Mouse (Mus musculus) hindbrain, embryonic 10.5 days (tissue): ENCODE results near the gene Cep70. TPM values are rescaled to one million over a fixed set of nuclear protein-coding genes. Genes with fewer than 3 reads are reported as not detected.

ENCODE experiments used
- DNase-seq: peaks from one replicate; pipeline ENCODE4 v3.0.0-alpha.2; 2017; ENCODE audit warnings: low spot score
- H3K27ac ChIP-seq: fragments of 300-500 bp; sonication (generic); 2 replicates; pipeline ENCODE4 v1.5.1; 2016; ENCODE audit warnings: mild to moderate bottlenecking, moderate library complexity
- H3K27me3 ChIP-seq: fragments of 300-500 bp; sonication (generic); 2 replicates; pipeline ENCODE4 v1.6.1; 2016; ENCODE audit warnings: mild to moderate bottlenecking; ENCODE audit not compliant: poor library complexity, insufficient read depth, severe bottlenecking
- H3K36me3 ChIP-seq: fragments of 300-500 bp; sonication (generic); 2 replicates; pipeline ENCODE4 v1.6.1; 2016; ENCODE audit warnings: mild to moderate bottlenecking, moderate library complexity
- H3K4me1 ChIP-seq: fragments of 300-500 bp; sonication (generic); replicated peaks from 2 replicates; pipeline ENCODE4 v1.6.1; 2016; ENCODE audit warnings: mild to moderate bottlenecking
- H3K4me3 ChIP-seq: fragments of 300-500 bp; sonication (generic); 2 replicates; pipeline ENCODE4 v1.5.1; 2016; ENCODE audit warnings: mild to moderate bottlenecking, moderate library complexity
- H3K9me3 ChIP-seq: fragments of 300-500 bp; sonication (generic); 2 replicates; pipeline ENCODE4 v1.6.1; 2016; ENCODE audit warnings: mild to moderate bottlenecking, moderate library complexity
- WGBS: fragments of 180-500 bp; shearing (Covaris S2); methylation state at CpG from one replicate; pipeline ENCODE4 v1.1.7; 2016; 5-methylcytosine and 5-hydroxymethylcytosine counted together
- polyA plus RNA-seq: library from polyadenylated mRNA; unstranded; fragments of >200 nt; fragmentation: Nextera tagmentation; extraction: Ambion mirVana; gene quantifications from 2 replicates; pipeline ENCODE4 v1.2.1, GENCODE M21; 2016

Gene Cep70
- polyA plus RNA-seq, 1 experiment from 2014 or later, result 34.4 TPM

DNA sequence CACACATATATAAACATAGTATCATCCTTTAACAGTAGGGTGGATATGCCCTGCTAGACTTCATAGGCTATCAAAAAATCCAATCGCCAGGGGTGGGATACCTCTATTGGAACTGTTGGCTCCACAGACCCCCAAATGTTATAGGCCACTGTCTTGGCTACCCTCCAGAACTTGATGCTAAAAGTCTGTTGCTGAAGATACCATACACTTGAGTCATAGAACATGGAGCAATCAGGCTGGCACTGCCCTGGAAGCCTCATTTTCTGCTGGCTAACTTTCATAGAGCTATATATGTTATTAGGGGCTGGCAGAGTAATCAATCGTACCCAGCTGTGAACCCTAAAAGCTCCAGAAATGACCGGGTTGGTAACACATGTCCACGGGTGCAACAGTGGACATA, 82.8 kb downstream of the Cep70 start:
- 83% methylated on average over 4 of the region's 4 CpGs for WGBS
- Histone ChIP-seq H3K4me3 (no peak overlapping the region), H3K9me3 (no peaks in the 10 kb centered on the region), H3K4me1 (peaks cover 11% of the 10 kb centered on the region; the same call in 1 of the 2 replicates), H3K27ac (no peak overlapping the region), H3K27me3 (no peaks in the 10 kb centered on the region), H3K36me3 (no peaks in the 10 kb centered on the region)
- DNase-seq, result no peak

DNA sequence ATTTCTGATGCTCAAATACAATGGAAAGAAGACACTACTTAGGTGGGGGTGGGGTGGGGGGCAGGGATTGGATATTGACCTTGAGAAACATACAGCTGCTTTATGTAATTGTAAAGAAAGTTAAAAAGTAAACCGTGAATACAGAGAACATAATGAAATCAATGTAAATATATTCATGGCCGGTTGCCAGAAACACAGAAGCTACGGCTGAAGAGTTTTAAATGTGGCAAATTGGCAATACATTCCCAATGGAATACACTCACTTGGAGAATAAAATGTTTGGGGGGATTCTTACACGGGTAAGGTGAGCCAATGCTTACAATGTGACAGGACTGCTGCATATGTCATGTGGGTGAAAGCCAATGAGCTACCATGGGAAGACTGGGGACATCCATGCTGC, 83.7 kb downstream of the Cep70 start:
- H3K36me3 ChIP-seq, result no peaks in the 10 kb centered on the region
- 87% methylated on average over 4 of the region's 4 CpGs for WGBS
- no peaks in the 10 kb centered on the region for H3K27me3 ChIP-seq
- H3K27ac ChIP-seq, result no peak overlapping the region
- H3K9me3 ChIP-seq, result no peaks in the 10 kb centered on the region
- DNase-seq, result no peak
- H3K4me3 ChIP-seq, result no peak overlapping the region
- peaks cover 11% of the 10 kb centered on the region; the same call in 1 of the 2 replicates for H3K4me1 ChIP-seq

DNA sequence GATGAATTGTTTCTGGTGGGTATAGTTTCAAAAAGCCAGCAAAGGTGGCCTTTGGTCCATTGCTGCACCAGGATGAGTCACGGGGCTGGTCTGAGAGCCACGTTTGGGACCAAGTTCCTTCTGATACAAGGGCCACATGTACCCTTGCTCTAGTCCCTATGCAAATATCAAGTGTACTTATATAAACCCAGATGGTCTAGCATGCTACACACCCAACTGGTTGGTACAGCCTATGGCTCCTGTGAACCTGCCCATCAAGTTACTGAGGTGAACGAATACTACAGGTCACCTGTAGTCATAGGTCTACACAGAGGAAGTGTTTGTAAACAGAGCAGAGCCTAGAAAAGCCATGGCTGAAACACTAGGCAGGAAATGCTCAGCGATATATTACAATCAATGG, 93.4 kb downstream of the Cep70 start:
- no peak overlapping the region for H3K4me3 ChIP-seq
- 82% methylated on average over 4 of the region's 4 CpGs for WGBS
- no peaks in the 10 kb centered on the region for H3K27me3 ChIP-seq

DNA sequence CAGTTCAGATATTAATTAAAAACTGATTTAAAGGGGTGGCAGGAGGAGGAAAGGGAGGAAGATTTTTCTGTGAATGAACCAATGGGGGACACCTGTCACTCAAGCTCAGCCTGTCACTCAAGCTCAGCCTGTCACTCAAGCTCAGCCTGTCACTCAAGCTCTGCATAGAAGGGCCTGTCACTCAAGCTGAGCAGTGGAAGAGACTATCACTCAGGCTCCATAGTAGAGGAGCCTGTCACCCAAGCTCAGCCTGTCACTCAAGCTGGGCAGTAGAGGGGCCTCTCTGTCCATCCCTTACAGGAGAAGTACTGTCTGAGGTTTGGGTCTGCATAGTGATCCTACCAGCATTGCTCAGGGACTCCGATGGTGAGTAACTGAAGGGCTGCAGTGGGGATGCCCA, 95.1 kb downstream of the Cep70 start:
- no peaks in the 10 kb centered on the region for H3K27me3 ChIP-seq
- H3K27ac ChIP-seq, result no peak overlapping the region
- no peak overlapping the region for H3K4me3 ChIP-seq
- H3K9me3 ChIP-seq, result no peaks in the 10 kb centered on the region
- 90% methylated on average over 1 of the region's 1 CpGs for WGBS
- no peaks in the 10 kb centered on the region for H3K36me3 ChIP-seq
- DNase-seq, result no peak
- H3K4me1 ChIP-seq, result peaks cover 9% of the 10 kb centered on the region

More for the DNA sequence above, 93.4 kb downstream of the Cep70 start:
- H3K9me3 ChIP-seq, result no peaks in the 10 kb centered on the region
- no peak for DNase-seq
- H3K36me3 ChIP-seq, result no peaks in the 10 kb centered on the region
- peaks cover 9% of the 10 kb centered on the region for H3K4me1 ChIP-seq
- H3K27ac ChIP-seq, result no peak overlapping the region

DNA sequence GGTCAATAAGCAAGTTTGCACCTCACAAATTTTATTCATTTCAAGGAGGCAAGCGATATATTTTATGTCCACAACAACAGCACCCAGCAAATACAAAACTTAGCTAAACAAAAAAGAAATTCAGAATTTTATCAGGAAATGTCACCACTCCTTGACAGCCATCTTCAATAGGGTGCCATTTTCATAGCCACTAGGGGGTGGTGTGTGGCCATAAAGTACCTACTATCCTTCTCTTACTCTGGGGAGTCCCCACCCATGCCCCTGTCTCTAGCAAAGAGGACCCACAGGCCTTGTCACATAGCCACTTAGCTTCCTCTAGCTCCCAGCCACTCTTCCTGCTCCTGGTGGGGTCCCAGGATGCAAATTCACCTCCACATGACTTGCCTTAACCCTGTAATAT, 96.0 kb downstream of the Cep70 start:
- no peaks in the 10 kb centered on the region for H3K36me3 ChIP-seq
- no peaks in the 10 kb centered on the region for H3K27me3 ChIP-seq
- 87% methylated on average over 1 of the region's 1 CpGs for WGBS
- no peaks in the 10 kb centered on the region for H3K9me3 ChIP-seq
- no peak for DNase-seq
- H3K27ac ChIP-seq, result no peak overlapping the region
- no peak overlapping the region for H3K4me3 ChIP-seq
- H3K4me1 ChIP-seq, result peaks cover 11% of the 10 kb centered on the region

DNA sequence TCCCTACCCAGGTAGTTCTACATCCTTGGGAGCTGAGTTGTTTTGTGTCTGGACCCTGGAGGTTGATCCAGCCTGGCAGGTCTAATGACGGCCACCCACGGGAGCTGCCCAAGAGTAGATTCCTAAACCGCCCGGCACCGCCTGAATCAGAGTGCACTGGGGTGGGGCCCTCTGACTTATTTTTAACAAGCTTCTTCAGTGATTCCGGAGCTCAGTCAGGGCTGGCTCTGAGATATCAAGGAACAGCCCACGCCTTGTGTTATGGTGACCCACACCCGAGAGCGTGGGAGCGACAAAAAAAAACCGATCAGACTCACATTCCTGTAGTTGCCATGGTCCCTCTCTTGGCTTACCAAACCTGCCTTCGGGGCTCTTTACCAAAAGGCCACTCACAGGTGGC, 97.0 kb downstream of the Cep70 start:
- no peak for DNase-seq
- Histone ChIP-seq H3K36me3 (no peaks in the 10 kb centered on the region), H3K9me3 (no peaks in the 10 kb centered on the region), H3K27ac (no peak overlapping the region), H3K4me1 (peaks cover 12% of the 10 kb centered on the region), H3K4me3 (no peak overlapping the region), H3K27me3 (no peaks in the 10 kb centered on the region)
- WGBS, result 78% methylated on average over 12 of the region's 12 CpGs

DNA sequence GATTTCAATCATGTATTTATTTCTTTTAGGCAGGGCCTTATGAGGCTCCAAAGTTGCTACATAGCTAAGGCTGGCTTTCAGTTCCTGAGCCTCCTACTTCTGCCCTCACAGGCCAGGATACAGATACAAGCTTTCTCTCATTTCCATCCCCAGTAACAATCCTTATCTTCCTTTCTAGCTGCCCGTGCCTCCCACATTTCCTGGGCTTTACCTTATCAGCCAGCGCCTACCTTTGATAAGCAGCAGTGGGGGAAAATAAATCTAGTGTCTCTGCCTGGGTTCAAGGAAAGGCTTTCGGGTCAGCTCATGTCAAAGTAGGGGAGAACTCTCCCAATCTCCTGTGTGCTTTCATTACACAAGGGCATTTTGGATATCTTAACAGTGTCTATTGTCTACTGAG, 98.4 kb downstream of the Cep70 start:
- Histone ChIP-seq H3K4me3 (no peak overlapping the region), H3K36me3 (no peaks in the 10 kb centered on the region), H3K4me1 (peaks cover 14% of the 10 kb centered on the region), H3K9me3 (no peaks in the 10 kb centered on the region), H3K27me3 (no peaks in the 10 kb centered on the region), H3K27ac (no peak overlapping the region)
- DNase-seq, result no peak
- WGBS, result 76% methylated on average over 3 of the region's 3 CpGs

DNA sequence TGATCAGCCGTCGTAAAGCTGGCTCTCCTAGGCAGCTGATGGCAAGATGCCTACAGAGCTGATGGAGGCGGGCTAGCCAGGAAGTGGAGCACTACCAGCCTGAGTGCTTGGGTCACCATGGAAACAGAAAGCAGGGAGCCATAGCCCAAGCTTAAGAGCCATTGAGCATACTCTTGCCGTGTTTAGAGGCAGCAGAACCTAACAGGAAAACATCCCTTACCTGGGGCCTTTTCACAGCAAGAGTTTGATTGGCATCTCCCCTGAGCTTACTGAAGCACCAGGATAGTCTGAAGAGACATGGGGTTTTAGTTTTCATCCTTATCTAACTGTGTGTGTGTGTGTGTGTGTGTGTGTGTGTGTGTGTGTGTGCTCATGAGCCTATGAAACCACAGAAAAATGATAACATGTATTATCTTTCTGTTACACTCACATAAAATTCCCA, 102.2 kb downstream of the Cep70 start:
- 54% methylated on average over 4 of the region's 4 CpGs for WGBS
- Histone ChIP-seq H3K36me3 (no peaks in the 10 kb centered on the region), H3K9me3 (no peaks in the 10 kb centered on the region), H3K27me3 (no peaks in the 10 kb centered on the region), H3K4me1 (0 out of 2 replicates have a peak, but pooled peaks cover 5% of the 10 kb centered on the region), H3K4me3 (no peak overlapping the region), H3K27ac (no peak overlapping the region)
- DNase-seq, result no peak

Other genes with a start within 250 kb of the Cep70 start
- not detected in 2 replicates for gene Gm1123, start 207.7 kb upstream of the Cep70 start, polyA plus RNA-seq
- gene Pik3cb, start 102.7 kb upstream of the Cep70 start, polyA plus RNA-seq, result 1.6 and 2.8 TPM in 2 replicates
- gene Faiml, start 6.1 kb upstream of the Cep70 start, polyA plus RNA-seq, result not detected in 2 replicates
- gene Esyt3, start 115.2 kb downstream of the Cep70 start, polyA plus RNA-seq, result 0.34 and 0.37 TPM in 2 replicates
- gene Mras, start 194.0 kb downstream of the Cep70 start, polyA plus RNA-seq, result 10.9 and 16.0 TPM in 2 replicates
- 1.3 TPM in 1 of 2 replicates, not detected in the other for gene Nme9, start 208.1 kb downstream of the Cep70 start, polyA plus RNA-seq